Mouse (Mus musculus) heart, embryonic 10.5 days (tissue): Measurements from ENCODE around the gene Pde4dip. TPM values are rescaled to one million over a fixed set of nuclear protein-coding genes. Genes with fewer than 3 reads are reported as not detected.

Experiments used
- DNase-seq: peaks from one replicate; pipeline ENCODE4 v3.0.0-alpha.2; 2017; ENCODE audit warnings: low spot score
- H3K27ac ChIP-seq: fragments of 300-500 bp; sonication (generic); 2 replicates; pipeline ENCODE4 v1.5.1; 2016; ENCODE audit warnings: mild to moderate bottlenecking
- H3K27me3 ChIP-seq: fragments of 300-500 bp; sonication (generic); 2 replicates; pipeline ENCODE4 v1.6.1; 2016; ENCODE audit warnings: mild to moderate bottlenecking; ENCODE audit not compliant: poor library complexity, insufficient read depth, severe bottlenecking
- H3K36me3 ChIP-seq: fragments of 300-500 bp; sonication (generic); 2 replicates; pipeline ENCODE4 v1.6.1; 2016; ENCODE audit warnings: mild to moderate bottlenecking, moderate library complexity
- H3K4me1 ChIP-seq: fragments of 300-500 bp; sonication (generic); 2 replicates; pipeline ENCODE4 v1.6.1; 2016; ENCODE audit warnings: mild to moderate bottlenecking
- H3K4me3 ChIP-seq: fragments of 300-500 bp; sonication (generic); 2 replicates; pipeline ENCODE4 v1.5.1; 2016; ENCODE audit warnings: mild to moderate bottlenecking, moderate library complexity
- H3K9me3 ChIP-seq: fragments of 300-500 bp; sonication (generic); 2 replicates; pipeline ENCODE4 v1.6.1; 2016; ENCODE audit warnings: mild to moderate bottlenecking, moderate library complexity
- WGBS: fragments of 180-500 bp; shearing (Covaris S2); methylation state at CpG from one replicate; pipeline ENCODE4 v1.1.7; 2016; 5-methylcytosine and 5-hydroxymethylcytosine counted together
- polyA plus RNA-seq: library from polyadenylated mRNA; unstranded; fragments of >200 nt; fragmentation: Nextera tagmentation; extraction: Ambion mirVana; gene quantifications from 2 replicates; pipeline ENCODE4 v1.2.1, GENCODE M21; 2016

Pde4dip gene
- polyA plus RNA-seq, 1 experiment from 2014 or later: 42.0 TPM

DNA sequence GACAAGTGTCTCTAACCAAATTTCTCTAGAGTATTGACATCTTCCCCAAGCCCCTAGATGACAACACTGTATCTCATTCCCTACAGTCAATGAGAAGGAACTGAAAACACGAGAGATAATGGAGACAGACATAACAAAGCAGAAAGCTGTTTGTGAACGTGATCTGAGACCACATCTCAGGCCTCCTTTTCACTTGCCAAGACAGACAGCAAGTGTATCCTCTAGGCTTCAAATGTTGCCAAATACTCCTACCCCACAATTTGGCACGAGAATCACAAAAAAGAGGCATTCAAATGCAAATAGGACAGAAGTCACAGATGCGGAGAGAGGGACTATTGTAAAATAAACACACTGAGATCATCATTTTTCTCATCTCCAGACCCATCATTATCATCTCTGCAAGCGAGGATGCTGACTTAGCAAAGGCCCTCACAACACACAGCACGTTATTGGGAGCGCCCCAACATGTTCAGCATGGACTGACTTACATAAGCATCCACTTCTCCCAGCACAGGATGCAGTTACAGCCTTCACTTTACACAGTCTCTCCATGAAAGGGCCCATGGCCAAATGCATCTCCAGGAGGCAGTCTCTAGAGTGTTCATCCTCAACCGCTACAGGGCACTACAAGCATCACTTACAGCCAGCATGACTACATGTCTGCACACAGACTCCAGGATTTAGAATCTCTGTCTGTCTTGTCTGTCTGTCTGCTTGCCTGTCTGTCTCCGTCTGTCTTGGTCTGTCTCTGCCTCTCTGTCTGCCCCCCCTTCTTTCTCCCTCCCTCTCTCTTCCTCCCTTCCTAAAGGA, 33.7 kb downstream of the Pde4dip start:
- 76% methylated on average over 9 of the region's 9 CpGs for WGBS
- Histone ChIP-seq H3K27me3 (no peaks in the 10 kb centered on the region), H3K4me3 (no peak overlapping the region), H3K9me3 (no peaks in the 10 kb centered on the region), H3K36me3 (no peaks in the 10 kb centered on the region), H3K27ac (no peak overlapping the region), H3K4me1 (no peaks in the 10 kb centered on the region)
- no peak for DNase-seq

GRCm38 (mm10) chr3:97851803-97852202, 36.7 kb downstream of the Pde4dip start:
- no peak overlapping the region for H3K27ac ChIP-seq
- WGBS: 89% methylated on average over 2 of the region's 2 CpGs

DNA sequence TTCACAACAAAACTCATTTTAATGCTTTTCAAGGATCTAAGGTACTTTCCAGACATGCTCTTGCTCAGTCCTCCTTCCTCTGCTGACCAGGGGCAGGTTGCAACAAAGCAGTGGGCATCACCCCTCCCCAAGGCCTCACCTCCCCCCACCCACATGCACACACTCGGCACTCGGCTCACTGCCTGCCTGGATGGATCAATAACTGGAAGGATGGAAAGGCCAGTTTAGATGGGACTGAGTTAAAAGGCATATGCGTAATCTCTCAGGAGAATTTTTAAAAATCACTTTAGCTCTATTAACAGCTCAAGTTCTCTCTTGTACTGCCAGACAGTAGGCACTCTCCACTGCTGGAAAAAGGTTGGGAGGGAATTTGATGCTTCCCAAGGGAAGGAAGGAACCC, 40.9 kb downstream of the Pde4dip start:
- H3K36me3 ChIP-seq: peaks cover 8% of the 10 kb centered on the region
- no peaks in the 10 kb centered on the region for H3K4me1 ChIP-seq
- no peak overlapping the region for H3K4me3 ChIP-seq
- no peak for DNase-seq
- 76% methylated on average over 3 of the region's 3 CpGs for WGBS
- no peaks in the 10 kb centered on the region for H3K27me3 ChIP-seq
- no peaks in the 10 kb centered on the region for H3K9me3 ChIP-seq
- H3K27ac ChIP-seq: no peak overlapping the region

More at GRCm38 (mm10) chr3:97851803-97852202, 36.7 kb downstream of the Pde4dip start:
- H3K4me1 ChIP-seq: no peaks in the 10 kb centered on the region
- H3K36me3 ChIP-seq: no peaks in the 10 kb centered on the region
- H3K4me3 ChIP-seq: no peak overlapping the region
- H3K9me3 ChIP-seq: no peaks in the 10 kb centered on the region
- H3K27me3 ChIP-seq: no peaks in the 10 kb centered on the region
- DNase-seq: no peak

GRCm38 (mm10) chr3:97846448-97846847, 42.1 kb downstream of the Pde4dip start:
- Histone ChIP-seq H3K27ac (no peak overlapping the region), H3K9me3 (no peaks in the 10 kb centered on the region), H3K4me3 (no peak overlapping the region), H3K36me3 (peaks cover 14% of the 10 kb centered on the region), H3K27me3 (no peaks in the 10 kb centered on the region), H3K4me1 (no peaks in the 10 kb centered on the region)
- 79% methylated on average over 4 of the region's 4 CpGs for WGBS
- DNase-seq: no peak

DNA sequence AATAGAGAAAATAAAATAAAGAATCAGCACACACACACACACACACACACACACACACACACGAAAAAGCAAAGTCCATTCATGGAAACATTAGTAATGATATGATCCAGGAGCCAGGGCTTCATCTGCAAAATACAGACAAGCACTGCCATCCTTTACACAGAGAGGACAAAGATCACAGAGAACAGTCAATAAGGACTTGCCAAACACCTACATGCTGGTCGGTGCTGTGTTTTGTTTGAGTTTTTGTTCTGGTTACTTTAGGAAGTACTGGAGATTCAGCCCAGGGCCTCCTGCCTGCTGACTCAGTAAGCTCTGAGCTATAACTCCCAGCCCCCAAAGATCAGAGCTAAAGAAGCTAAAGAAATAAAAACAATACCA, 43.7 kb downstream of the Pde4dip start:
- H3K27ac ChIP-seq: no peak overlapping the region
- no peak for DNase-seq
- no peak overlapping the region for H3K4me3 ChIP-seq
- H3K27me3 ChIP-seq: no peaks in the 10 kb centered on the region
- peaks cover 14% of the 10 kb centered on the region for H3K36me3 ChIP-seq
- no peaks in the 10 kb centered on the region for H3K4me1 ChIP-seq
- 68% methylated on average over 2 of the region's 2 CpGs for WGBS
- H3K9me3 ChIP-seq: no peaks in the 10 kb centered on the region

DNA sequence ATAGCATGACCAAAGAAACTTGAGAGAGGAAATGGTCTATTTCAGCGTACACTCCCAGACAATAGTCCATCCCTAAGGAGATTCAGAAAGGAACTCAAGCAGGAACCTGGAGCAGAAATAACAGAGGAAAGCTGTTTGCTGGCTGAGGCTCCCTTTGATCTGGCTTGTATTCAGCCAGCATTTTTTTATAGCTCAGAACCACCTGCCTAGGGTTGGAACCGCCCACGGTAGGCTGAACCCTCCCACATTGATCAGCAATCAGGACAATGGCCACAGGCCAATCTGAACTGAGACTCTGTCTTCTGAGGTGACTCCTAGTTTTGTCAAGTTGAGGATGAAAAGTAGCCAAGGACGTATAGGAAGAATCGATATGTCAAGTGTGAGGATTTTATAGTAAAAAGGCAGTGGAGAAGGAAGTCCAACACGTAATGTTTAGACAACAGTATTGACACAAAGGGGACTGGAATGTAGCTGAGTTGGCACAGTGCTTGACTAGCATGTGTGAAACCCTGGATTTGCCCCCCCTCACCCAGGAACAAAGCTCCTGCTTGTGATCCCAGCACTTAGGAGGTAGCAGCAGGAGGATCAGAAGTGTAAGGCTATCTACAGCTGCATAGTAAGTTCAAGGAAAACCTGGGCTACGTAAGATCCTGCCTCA, 44.2 kb downstream of the Pde4dip start:
- H3K9me3 ChIP-seq: no peaks in the 10 kb centered on the region
- H3K4me3 ChIP-seq: no peak overlapping the region
- peaks cover 14% of the 10 kb centered on the region for H3K36me3 ChIP-seq
- no peak overlapping the region for H3K27ac ChIP-seq
- WGBS: 81% methylated on average over 7 of the region's 7 CpGs
- no peaks in the 10 kb centered on the region for H3K27me3 ChIP-seq
- no peaks in the 10 kb centered on the region for H3K4me1 ChIP-seq
- DNase-seq: no peak

GRCm38 (mm10) chr3:97842641-97843040, 45.9 kb downstream of the Pde4dip start:
- 64% methylated on average over 2 of the region's 2 CpGs for WGBS
- no peak for DNase-seq

GRCm38 (mm10) chr3:97840439-97840838, 48.1 kb downstream of the Pde4dip start:
- Histone ChIP-seq H3K27me3 (no peaks in the 10 kb centered on the region), H3K4me3 (no peak overlapping the region), H3K27ac (no peak overlapping the region), H3K4me1 (no peaks in the 10 kb centered on the region), H3K36me3 (peaks cover 18% of the 10 kb centered on the region), H3K9me3 (no peaks in the 10 kb centered on the region)
- DNase-seq: no peak

More at GRCm38 (mm10) chr3:97842641-97843040, 45.9 kb downstream of the Pde4dip start:
- Histone ChIP-seq H3K4me1 (no peaks in the 10 kb centered on the region), H3K36me3 (peaks cover 20% of the 10 kb centered on the region), H3K27ac (no peak overlapping the region), H3K27me3 (no peaks in the 10 kb centered on the region), H3K9me3 (no peaks in the 10 kb centered on the region), H3K4me3 (no peak overlapping the region)

GRCm38 (mm10) chr3:97835888-97836287, 52.6 kb downstream of the Pde4dip start:
- Histone ChIP-seq H3K4me3 (no peak overlapping the region), H3K4me1 (no peaks in the 10 kb centered on the region; the same call in none of the 2 replicates), H3K36me3 (peaks cover 10% of the 10 kb centered on the region; the same call in 1 of the 2 replicates), H3K27ac (no peak overlapping the region), H3K9me3 (no peaks in the 10 kb centered on the region), H3K27me3 (no peaks in the 10 kb centered on the region)
- 91% methylated on average over 5 of the region's 5 CpGs for WGBS
- no peak for DNase-seq

DNA sequence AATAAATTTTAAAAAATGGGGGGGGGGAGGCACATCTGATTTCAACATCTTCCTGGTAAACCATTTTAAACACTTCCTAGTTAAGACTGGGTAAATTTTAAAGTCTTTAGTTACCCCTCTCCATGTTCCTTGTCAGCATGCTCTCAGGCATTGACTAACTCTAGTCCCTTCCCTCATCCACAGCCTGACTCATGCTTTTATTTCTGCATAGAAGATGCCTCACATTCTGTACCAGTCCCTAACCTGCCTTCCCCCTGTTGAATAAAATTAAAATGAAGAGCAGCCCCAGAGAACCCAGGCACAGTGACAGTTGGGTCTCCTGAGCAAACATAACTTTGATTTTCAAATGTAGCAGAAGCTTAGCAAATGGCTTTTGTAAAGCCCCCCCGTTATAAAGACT, 53.9 kb downstream of the Pde4dip start:
- no peak overlapping the region for H3K4me3 ChIP-seq
- no peak for DNase-seq
- no peaks in the 10 kb centered on the region for H3K9me3 ChIP-seq
- H3K36me3 ChIP-seq: peaks cover 10% of the 10 kb centered on the region; the same call in 1 of the 2 replicates
- H3K27me3 ChIP-seq: no peaks in the 10 kb centered on the region
- H3K27ac ChIP-seq: no peak overlapping the region
- H3K4me1 ChIP-seq: peaks cover 3% of the 10 kb centered on the region
- 57% methylated on average over 1 of the region's 1 CpGs for WGBS

GRCm38 (mm10) chr3:97831564-97832320, 56.8 kb downstream of the Pde4dip start:
- 77% methylated on average over 15 of the region's 15 CpGs for WGBS
- Histone ChIP-seq H3K4me1 (peaks cover 14% of the 10 kb centered on the region), H3K4me3 (no peak overlapping the region), H3K36me3 (no peaks in the 10 kb centered on the region), H3K9me3 (no peaks in the 10 kb centered on the region), H3K27me3 (no peaks in the 10 kb centered on the region), H3K27ac (no peak overlapping the region)
- DNase-seq: no peak

DNA sequence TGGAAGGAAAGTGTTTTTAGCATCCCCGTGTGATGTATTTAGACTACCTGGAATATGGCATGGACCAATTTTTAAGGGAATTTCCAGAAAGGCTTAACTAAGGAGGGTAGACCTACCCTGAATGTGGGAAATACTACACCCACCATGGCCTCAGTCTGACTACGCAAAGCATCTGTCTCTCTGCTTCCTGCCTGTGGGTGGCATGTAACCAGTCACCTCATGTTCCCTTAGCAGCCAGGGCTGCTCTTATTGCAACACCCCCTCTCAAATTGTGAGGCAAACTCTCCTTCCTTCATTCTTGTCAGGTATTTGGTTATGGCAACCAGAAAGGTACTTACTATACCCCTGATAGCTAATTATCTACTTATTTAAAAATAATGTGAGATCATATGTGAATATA, 57.9 kb downstream of the Pde4dip start:
- Histone ChIP-seq H3K4me1 (peaks cover 14% of the 10 kb centered on the region), H3K9me3 (no peaks in the 10 kb centered on the region), H3K36me3 (no peaks in the 10 kb centered on the region), H3K27me3 (no peaks in the 10 kb centered on the region), H3K27ac (no peak overlapping the region), H3K4me3 (no peak overlapping the region)
- no peak for DNase-seq
- 79% methylated on average over 2 of the region's 2 CpGs for WGBS

DNA sequence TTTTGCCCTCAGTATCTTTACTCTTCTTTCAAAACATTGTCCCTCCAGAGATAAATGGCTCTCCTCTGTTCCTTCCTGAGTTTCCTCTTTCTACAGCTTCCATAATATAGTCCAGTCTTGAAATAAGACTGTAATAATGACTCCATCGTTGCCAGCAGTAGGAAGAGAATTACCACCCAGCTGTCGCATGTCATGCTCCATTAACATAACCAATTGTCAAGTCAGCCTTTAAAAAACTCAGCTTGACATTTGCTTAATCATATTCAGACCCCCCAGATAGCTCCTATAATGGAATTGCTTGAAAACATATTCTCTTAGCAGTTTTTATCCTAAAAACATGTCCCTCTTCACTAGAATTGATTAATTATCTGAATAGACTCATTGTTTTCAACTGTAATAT, 58.4 kb downstream of the Pde4dip start:
- Histone ChIP-seq H3K36me3 (no peaks in the 10 kb centered on the region), H3K27me3 (no peaks in the 10 kb centered on the region), H3K4me3 (no peak overlapping the region), H3K4me1 (peaks cover 17% of the 10 kb centered on the region), H3K27ac (no peak overlapping the region), H3K9me3 (no peaks in the 10 kb centered on the region)
- 68% methylated on average over 2 of the region's 2 CpGs for WGBS
- DNase-seq: no peak
